Mouse (Mus musculus): ENCODE measurements at regions not wholly inside any gene's neighbourhood (a gene's known extent, or its start where the extent isn't known, plus 50 kb on each side); places are given as distances from the start of the nearest gene placed in this dataset.

GRCm38 (mm10) chr14:107903717-107904116 lies 1010.2 kb downstream of the Slitrk1 start:
- TF ChIP-seq ETS1 (conservative IDR thresholded peaks at IDR 0.05; ENCODE audit: low read depth, low read length) (no peak), CTCF (conservative IDR thresholded peaks at IDR 0.05 in 1 of 2, IDR thresholded peaks at IDR 0.05 in 1 of 2; ENCODE audit: low read depth in 2 of 2, low read length in 2 of 2) (no peak), POLR2A (IDR thresholded peaks at IDR 0.05; ENCODE audit: low read depth, low read length) (no peak), CHD2 (IDR thresholded peaks at IDR 0.05; ENCODE audit: low read length) (no peak), MEF2A (IDR thresholded peaks at IDR 0.05; ENCODE audit: borderline replicate concordance, low read depth, low read length) (no peak), NELFE (IDR thresholded peaks at IDR 0.05; ENCODE audit: low read depth, low read length) (no peak), TCF12 (IDR thresholded peaks at IDR 0.05; ENCODE audit: low read depth, low read length) (no peak), NRF1 (IDR thresholded peaks at IDR 0.05; ENCODE audit: low read depth, low read length) (no peak), ZMIZ1 (IDR thresholded peaks at IDR 0.05; ENCODE audit: low read depth, low read length) (no peak), MAFK (IDR thresholded peaks at IDR 0.05; ENCODE audit: insufficient replicate concordance, low read length) (no peak), POLR2AphosphoS2 (IDR thresholded peaks at IDR 0.05; ENCODE audit: low read depth, low read length) (no peak), MXI1 (IDR thresholded peaks at IDR 0.05; ENCODE audit: low read depth, low read length) (no peak)

Measured in CH12.LX (cell line).